Mouse (Mus musculus): Measurements from ENCODE around the gene Rnf141. TPM values are rescaled to one million over a fixed set of nuclear protein-coding genes. Genes with fewer than 3 reads are reported as not detected.

The Rnf141 gene
- polyA plus RNA-seq, 1 experiment from 2014 or later, result 20.1 TPM

DNA sequence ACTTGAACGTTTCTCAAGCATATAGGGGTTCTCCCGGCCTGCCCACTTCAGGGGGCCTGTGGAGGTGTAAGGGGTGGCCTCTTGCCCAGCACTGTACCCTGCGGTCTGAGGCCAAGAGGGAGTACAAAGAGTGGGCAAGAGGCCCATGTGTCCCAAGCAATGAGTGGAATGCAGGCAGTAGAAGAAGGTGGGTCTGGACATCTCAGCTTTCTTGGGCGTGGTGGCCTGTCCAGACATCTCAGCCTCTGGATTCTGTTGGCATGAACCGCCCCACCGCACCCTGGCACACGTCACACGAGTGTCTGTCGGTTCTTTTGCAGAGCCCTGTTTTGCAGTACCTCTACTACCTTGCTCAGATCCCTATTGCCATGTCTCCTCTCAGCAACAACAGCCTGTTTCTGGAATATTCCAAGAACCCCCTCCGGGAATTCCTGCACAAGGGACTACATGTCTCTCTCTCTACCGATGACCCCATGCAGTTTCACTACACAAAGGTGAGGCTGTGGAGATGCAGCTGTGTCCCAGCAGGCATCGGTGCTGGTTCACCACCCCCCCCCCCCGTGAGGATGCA, 36.7 kb downstream of the Rnf141 start:
- Histone ChIP-seq H3K4me2 (ENCODE audit: low read length) (no peak overlapping the region), H3K9ac (ENCODE audit: low read depth, low read length) (no peak overlapping the region), H3K27ac (no peak overlapping the region), H3K9me3 (replicated peaks; ENCODE audit: low read length) (no peaks in the 10 kb centered on the region), H3K4me3 (replicated peaks; ENCODE audit: low read depth, low read length) (no peak overlapping the region), H3K36me3 (ENCODE audit: insufficient read depth, low read length) (0 out of 2 replicates have a peak, but pooled peaks cover 12% of the 10 kb centered on the region), H3K4me1 (replicated peaks; ENCODE audit: insufficient read depth, low read length) (no peaks in the 10 kb centered on the region), H3K27me3 (ENCODE audit: insufficient read depth, low read length) (no peaks in the 10 kb centered on the region)
- DNase-seq (ENCODE audit: low spot score) (no peak), ATAC-seq (replicated peaks; ENCODE audit: low FRiP score, low read depth) (no peak)
- TF ChIP-seq CTCF (IDR thresholded peaks at IDR 0.05; ENCODE audit: low read depth), result no peak
- 87% methylated on average over 13 of the region's 13 CpGs for WGBS

DNA sequence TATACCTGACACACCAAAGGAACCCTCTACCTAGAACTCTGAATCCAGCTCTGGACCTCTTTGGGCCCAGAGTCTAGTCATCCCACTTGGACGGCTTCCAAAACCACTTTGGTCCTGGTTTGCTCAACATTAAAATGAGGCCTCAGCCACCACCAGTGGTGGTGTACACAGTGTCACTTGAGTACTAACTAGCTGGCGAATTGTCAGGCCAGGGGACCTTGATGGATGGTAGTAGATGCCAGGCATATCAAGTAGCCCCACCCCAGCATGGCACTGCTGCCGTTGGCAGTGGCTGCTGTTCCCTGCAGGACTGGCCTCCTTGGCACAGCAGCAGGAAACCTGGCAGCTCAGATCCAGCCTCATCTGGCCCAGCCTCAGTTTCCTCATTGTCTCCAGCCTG, 40.0 kb downstream of the Rnf141 start:
- ATAC-seq (replicated peaks; ENCODE audit: low FRiP score, low read depth), result no peak
- H3K4me3 ChIP-seq (replicated peaks; ENCODE audit: low read depth, low read length), result no peak overlapping the region
- H3K4me2 ChIP-seq (ENCODE audit: low read length), result no peak overlapping the region
- no peak overlapping the region for H3K9ac ChIP-seq (ENCODE audit: low read depth, low read length)
- no peak for DNase-seq (ENCODE audit: low spot score)
- no peaks in the 10 kb centered on the region for H3K27me3 ChIP-seq (ENCODE audit: insufficient read depth, low read length)
- no peak for TF ChIP-seq CTCF (IDR thresholded peaks at IDR 0.05; ENCODE audit: low read depth)
- 0 out of 2 replicates have a peak, but pooled peaks cover 5% of the 10 kb centered on the region for H3K36me3 ChIP-seq (ENCODE audit: insufficient read depth, low read length)
- no peak overlapping the region for H3K27ac ChIP-seq
- H3K9me3 ChIP-seq (replicated peaks; ENCODE audit: low read length), result no peaks in the 10 kb centered on the region
- 64% methylated on average over 3 of the region's 3 CpGs for WGBS
- H3K4me1 ChIP-seq (replicated peaks; ENCODE audit: insufficient read depth, low read length), result no peaks in the 10 kb centered on the region

DNA sequence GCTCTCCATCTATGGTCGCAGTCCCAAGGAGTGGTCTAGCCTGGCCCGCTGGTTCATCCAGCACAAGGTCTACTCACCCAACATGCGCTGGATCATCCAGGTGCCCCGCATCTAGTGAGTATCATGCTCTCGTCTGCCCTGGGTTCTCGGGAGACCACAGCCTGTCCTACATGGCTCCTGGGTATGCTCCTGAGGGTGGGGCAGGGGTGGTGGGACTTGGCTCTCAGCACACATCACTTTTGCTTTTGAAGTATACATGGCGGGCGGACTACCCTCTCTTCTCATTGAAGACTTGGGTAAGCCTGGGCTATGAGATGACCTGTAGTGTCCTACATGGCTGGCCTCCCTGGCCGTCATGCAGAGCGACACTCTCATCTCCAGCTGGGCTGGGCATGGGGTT, 41.1 kb downstream of the Rnf141 start:
- H3K27me3 ChIP-seq (ENCODE audit: insufficient read depth, low read length), result no peaks in the 10 kb centered on the region
- H3K27ac ChIP-seq, result no peak overlapping the region
- 91% methylated on average over 10 of the region's 10 CpGs for WGBS
- no peak for DNase-seq (ENCODE audit: low spot score)
- H3K4me1 ChIP-seq (replicated peaks; ENCODE audit: insufficient read depth, low read length), result no peaks in the 10 kb centered on the region; the same call in 1 of the 2 replicates
- no peak overlapping the region for H3K9ac ChIP-seq (ENCODE audit: low read depth, low read length)
- TF ChIP-seq CTCF (IDR thresholded peaks at IDR 0.05; ENCODE audit: low read depth), result no peak
- no peak for ATAC-seq (replicated peaks; ENCODE audit: low FRiP score, low read depth)
- H3K4me3 ChIP-seq (replicated peaks; ENCODE audit: low read depth, low read length), result no peak overlapping the region
- 0 out of 2 replicates have a peak, but pooled peaks cover 5% of the 10 kb centered on the region for H3K36me3 ChIP-seq (ENCODE audit: insufficient read depth, low read length)
- no peak overlapping the region for H3K4me2 ChIP-seq (ENCODE audit: low read length)
- no peaks in the 10 kb centered on the region for H3K9me3 ChIP-seq (replicated peaks; ENCODE audit: low read length)

DNA sequence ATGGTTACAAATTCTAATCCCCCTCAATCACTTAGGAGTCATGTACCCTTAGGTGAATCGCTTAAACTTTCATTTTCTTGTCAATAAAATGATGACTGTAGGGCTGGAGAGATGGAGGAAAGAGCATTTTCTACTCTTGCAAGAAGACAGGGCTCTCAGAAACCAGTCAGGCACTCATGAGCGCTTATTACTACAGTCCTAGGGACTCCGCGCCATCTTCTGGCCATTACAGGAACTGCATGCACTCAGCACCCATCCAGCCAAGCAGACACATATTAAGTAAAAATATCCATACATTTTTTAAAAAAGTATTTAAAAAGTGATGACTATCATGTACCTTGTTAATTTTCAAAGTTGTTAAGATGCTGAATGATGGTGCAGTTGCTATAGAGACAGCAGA, 43.2 kb downstream of the Rnf141 start:
- ATAC-seq (replicated peaks; ENCODE audit: low FRiP score, low read depth), result no peak; the same call in 1 of the 2 replicates
- peak; percentile 93 for DNase-seq (ENCODE audit: low spot score)
- H3K36me3 ChIP-seq (ENCODE audit: insufficient read depth, low read length), result 0 out of 2 replicates have a peak, but pooled peaks cover 2% of the 10 kb centered on the region
- no peak overlapping the region for H3K4me3 ChIP-seq (replicated peaks; ENCODE audit: low read depth, low read length)
- no peaks in the 10 kb centered on the region; the same call in 1 of the 2 replicates for H3K4me1 ChIP-seq (replicated peaks; ENCODE audit: insufficient read depth, low read length)
- H3K9me3 ChIP-seq (replicated peaks; ENCODE audit: low read length), result no peaks in the 10 kb centered on the region
- peak; percentile 98 for TF ChIP-seq CTCF (IDR thresholded peaks at IDR 0.05; ENCODE audit: low read depth)
- no peak overlapping the region for H3K9ac ChIP-seq (ENCODE audit: low read depth, low read length)
- H3K27ac ChIP-seq, result no peak overlapping the region
- no peak overlapping the region for H3K4me2 ChIP-seq (ENCODE audit: low read length)
- no peaks in the 10 kb centered on the region for H3K27me3 ChIP-seq (ENCODE audit: insufficient read depth, low read length)
- 2% methylated on average over 4 of the region's 4 CpGs for WGBS

DNA sequence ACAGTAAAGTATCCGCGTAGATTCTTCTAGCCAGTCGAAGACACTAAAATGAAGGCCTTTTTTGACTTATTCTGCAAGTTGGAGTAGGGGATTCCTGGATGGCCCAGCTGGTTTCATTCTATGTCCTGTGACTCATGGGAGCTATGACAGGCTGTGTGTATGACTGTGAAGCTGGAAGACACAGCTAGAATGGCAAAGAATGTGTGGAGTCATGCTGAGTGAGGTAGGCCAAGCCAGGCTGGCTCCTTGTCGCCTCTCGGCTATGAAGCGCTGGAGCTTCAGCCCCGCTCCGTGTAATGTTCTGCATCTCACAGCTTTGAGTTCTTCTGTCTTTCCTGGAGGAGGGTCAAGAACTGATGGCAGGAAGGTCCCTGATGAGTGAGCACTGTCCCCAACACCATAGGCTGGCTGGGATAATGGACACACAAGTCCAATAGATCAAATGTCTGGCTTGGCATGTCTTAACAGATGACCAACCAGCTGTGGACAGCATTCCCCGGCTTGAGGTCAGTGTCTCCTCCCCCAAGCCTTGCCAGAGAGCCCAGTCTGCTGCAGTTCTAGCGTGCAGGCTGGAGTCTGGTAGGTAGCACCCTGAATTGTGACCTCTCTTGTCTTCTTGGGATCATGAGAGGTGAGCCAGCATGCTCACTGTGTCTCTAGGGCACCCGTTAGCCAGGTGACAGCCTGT, 46.4 kb downstream of the Rnf141 start:
- Histone ChIP-seq H3K4me3 (replicated peaks; ENCODE audit: low read depth, low read length) (no peak overlapping the region), H3K27ac (0 out of 2 replicates have a peak overlapping the region, but pooled peaks have one; percentile 1), H3K9ac (ENCODE audit: low read depth, low read length) (no peak overlapping the region), H3K4me2 (ENCODE audit: low read length) (no peak overlapping the region), H3K27me3 (ENCODE audit: insufficient read depth, low read length) (no peaks in the 10 kb centered on the region), H3K4me1 (replicated peaks; ENCODE audit: insufficient read depth, low read length) (no peaks in the 10 kb centered on the region; the same call in 1 of the 2 replicates), H3K36me3 (ENCODE audit: insufficient read depth, low read length) (peaks cover 6% of the 10 kb centered on the region; the same call in 1 of the 2 replicates), H3K9me3 (replicated peaks; ENCODE audit: low read length) (no peaks in the 10 kb centered on the region)
- DNase-seq (ENCODE audit: low spot score), result peak; percentile 60
- no peak for TF ChIP-seq CTCF (IDR thresholded peaks at IDR 0.05; ENCODE audit: low read depth)
- WGBS, result 49% methylated on average over 11 of the region's 11 CpGs
- ATAC-seq (replicated peaks; ENCODE audit: low FRiP score, low read depth), result peak; percentile 53; the same call in 1 of the 2 replicates

DNA sequence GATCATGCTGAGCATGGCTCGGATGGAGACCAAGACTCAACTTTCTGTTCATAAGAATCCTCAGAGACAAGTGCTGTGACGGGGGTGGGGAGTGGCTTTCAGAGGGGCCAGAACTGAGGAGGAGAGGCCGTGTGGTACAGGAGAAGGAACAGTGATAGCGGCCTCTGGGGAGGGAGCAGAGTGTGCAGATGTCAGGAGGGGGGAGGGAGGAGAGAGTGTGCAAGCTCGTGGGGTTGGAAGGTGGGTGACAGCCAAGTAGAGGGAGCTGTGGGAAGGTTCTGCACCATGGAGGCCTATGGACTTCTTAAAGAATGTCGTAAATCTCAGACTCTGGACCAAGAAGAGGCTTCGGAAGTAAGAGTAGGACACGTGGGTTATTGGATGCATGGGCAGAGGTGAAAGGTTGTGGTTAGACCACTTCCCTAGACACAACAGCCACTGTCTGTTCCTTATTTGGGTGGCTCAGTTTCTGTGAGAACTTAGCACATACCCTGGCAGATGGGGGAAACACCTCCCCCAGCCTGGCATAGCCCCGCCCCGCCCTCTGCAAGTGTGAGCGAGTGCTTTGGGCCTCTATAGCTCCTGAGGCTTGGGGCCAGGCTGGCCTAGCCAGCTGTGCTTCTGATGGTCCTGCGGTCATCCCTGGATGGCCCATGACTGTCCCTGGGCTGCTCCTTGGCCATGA, 47.7 kb downstream of the Rnf141 start:
- Histone ChIP-seq H3K27me3 (ENCODE audit: insufficient read depth, low read length) (no peaks in the 10 kb centered on the region), H3K4me1 (replicated peaks; ENCODE audit: insufficient read depth, low read length) (no peaks in the 10 kb centered on the region; the same call in 1 of the 2 replicates), H3K27ac (no peak overlapping the region), H3K36me3 (ENCODE audit: insufficient read depth, low read length) (peaks cover 4% of the 10 kb centered on the region; the same call in 1 of the 2 replicates), H3K4me3 (replicated peaks; ENCODE audit: low read depth, low read length) (no peak overlapping the region), H3K4me2 (ENCODE audit: low read length) (no peak overlapping the region), H3K9me3 (replicated peaks; ENCODE audit: low read length) (no peaks in the 10 kb centered on the region), H3K9ac (ENCODE audit: low read depth, low read length) (no peak overlapping the region)
- 68% methylated on average over 12 of the region's 12 CpGs for WGBS
- DNase-seq (ENCODE audit: low spot score), result no peak
- no peak for ATAC-seq (replicated peaks; ENCODE audit: low FRiP score, low read depth)
- TF ChIP-seq CTCF (IDR thresholded peaks at IDR 0.05; ENCODE audit: low read depth), result no peak

All from kidney, postnatal 0 days (tissue).